Mouse (Mus musculus) MEL (cell line): ENCODE data around the gene Il11ra1. TPM values are rescaled to one million over a fixed set of nuclear protein-coding genes. Genes with fewer than 3 reads are reported as not detected.

Experiments used
- DNase-seq: peaks from one replicate; pipeline ENCODE4 v3.0.0; 2011; ENCODE audit warnings: low read depth, low spot score
- H3K27ac ChIP-seq: 2 replicates; pipeline ENCODE4 v1.5.1; 2012; ENCODE audit warnings: low read depth, mild to moderate bottlenecking, control low read depth, low read length, moderate library complexity; ENCODE audit not compliant: control insufficient read depth
- H3K27me3 ChIP-seq, 2 experiments: fragments of 150-350 bp in 1 of 2; sonication (generic) in 1 of 2; 2 replicates each; pipeline ENCODE4 v1.6.1; 2012; ENCODE audit warnings: low read length in 2 of 2, mild to moderate bottlenecking in 2 of 2, improper control_type of control experiment in 1 of 2, moderate library complexity in 1 of 2; ENCODE audit not compliant: insufficient read depth in 2 of 2, control insufficient read depth in 1 of 2
- H3K36me3 ChIP-seq, 2 experiments: 2 replicates each; pipeline ENCODE4 v1.6.1; 2012 to 2014; ENCODE audit warnings: low read length in 2 of 2, improper control_type of control experiment in 1 of 2, inconsistent platforms in 1 of 2, mild to moderate bottlenecking in 1 of 2; ENCODE audit not compliant: insufficient read depth in 2 of 2, control insufficient read depth in 1 of 2
- H3K4me1 ChIP-seq, 2 experiments: fragments of 150-350 bp in 1 of 2; sonication (generic) in 1 of 2; 2 replicates each; pipeline ENCODE4 v1.6.1; 2012; ENCODE audit warnings: low read length in 2 of 2, improper control_type of control experiment in 1 of 2, mild to moderate bottlenecking in 1 of 2; ENCODE audit not compliant: insufficient read depth in 2 of 2, control insufficient read depth in 1 of 2
- H3K4me3 ChIP-seq, 2 experiments: fragments of 150-350 bp in 1 of 2; sonication (generic) in 1 of 2; 2 replicates each; pipeline ENCODE4 v1.5.1; 2012; ENCODE audit warnings: low read depth in 2 of 2, low read length in 2 of 2, mild to moderate bottlenecking in 2 of 2, moderate library complexity in 2 of 2, control low read depth in 1 of 2, improper control_type of control experiment in 1 of 2; ENCODE audit not compliant: control insufficient read depth in 1 of 2, insufficient read depth in 1 of 2
- H3K79me2 ChIP-seq: 2 replicates; pipeline ENCODE4 v1.6.1; 2012; ENCODE audit warnings: mild to moderate bottlenecking, low read length, moderate library complexity; ENCODE audit not compliant: control insufficient read depth, poor library complexity, insufficient read depth
- H3K9ac ChIP-seq: 2 replicates; pipeline ENCODE4 v1.6.1; 2012; ENCODE audit warnings: low read depth, mild to moderate bottlenecking, control low read depth, low read length, moderate library complexity; ENCODE audit not compliant: control insufficient read depth, poor library complexity, severe bottlenecking
- H3K9me3 ChIP-seq: fragments of 150-350 bp; sonication (generic); replicated peaks from 2 replicates; pipeline ENCODE4 v1.6.1; 2012; ENCODE audit warnings: mild to moderate bottlenecking, low read length, improper control_type of control experiment, moderate library complexity; ENCODE audit not compliant: insufficient read depth
- BHLHE40 ChIP-seq: IDR thresholded peaks from 2 replicates; pipeline ENCODE4 v1.6.1; 2012; ENCODE audit warnings: low read depth, mild to moderate bottlenecking, inconsistent platforms, low read length, improper control_type of control experiment, borderline replicate concordance
- CHD2 ChIP-seq: IDR thresholded peaks from 2 replicates; pipeline ENCODE4 v1.6.1; 2011; ENCODE audit warnings: low read length, improper control_type of control experiment
- CTCF ChIP-seq, 3 experiments: IDR thresholded peaks in 2 of 3; conservative IDR thresholded peaks in 1 of 3; 2 replicates each; pipeline ENCODE4 v1.5.1; 2011 to 2012; ENCODE audit warnings: low read length in 3 of 3, low read depth in 2 of 3, mild to moderate bottlenecking in 2 of 3, improper control_type of control experiment in 1 of 3, inconsistent platforms in 1 of 3, mixed read lengths in 1 of 3, moderate library complexity in 1 of 3; ENCODE audit not compliant: control insufficient read depth in 1 of 3, insufficient read depth in 1 of 3, poor library complexity in 1 of 3, severe bottlenecking in 1 of 3
- E2F4 ChIP-seq: IDR thresholded peaks from 2 replicates; pipeline ENCODE4 v1.6.1; 2011; ENCODE audit warnings: low read depth, low read length, improper control_type of control experiment, borderline replicate concordance
- ETS1 ChIP-seq: IDR thresholded peaks from 2 replicates; pipeline ENCODE4 v1.6.1; 2012; ENCODE audit warnings: low read depth, mild to moderate bottlenecking, inconsistent platforms, low read length, improper control_type of control experiment, moderate library complexity
- JUND ChIP-seq: IDR thresholded peaks from 2 replicates; pipeline ENCODE4 v1.6.1; 2011; ENCODE audit warnings: low read depth, mild to moderate bottlenecking, improper control_type of control experiment, low read length
- MAX ChIP-seq: IDR thresholded peaks from 2 replicates; pipeline ENCODE4 v1.6.1; 2011; ENCODE audit warnings: low read length, improper control_type of control experiment
- MAZ ChIP-seq: IDR thresholded peaks from 2 replicates; pipeline ENCODE4 v1.6.1; 2012; ENCODE audit warnings: low read depth, mild to moderate bottlenecking, inconsistent platforms, low read length, improper control_type of control experiment
- MEF2A ChIP-seq: IDR thresholded peaks from 2 replicates; pipeline ENCODE4 v1.6.1; 2014; ENCODE audit warnings: low read depth, mild to moderate bottlenecking, inconsistent platforms, low read length, improper control_type of control experiment; ENCODE audit not compliant: poor library complexity, insufficient replicate concordance, severe bottlenecking; ENCODE audit errors: extremely low read depth
- MYC ChIP-seq: IDR thresholded peaks from 2 replicates; pipeline ENCODE4 v1.6.1; 2011; ENCODE audit warnings: low read depth, mild to moderate bottlenecking, low read length, improper control_type of control experiment, moderate library complexity
- NELFE ChIP-seq: IDR thresholded peaks from 2 replicates; pipeline ENCODE4 v1.6.1; 2011; ENCODE audit warnings: low read depth, low read length, improper control_type of control experiment
- NRF1 ChIP-seq: IDR thresholded peaks from 2 replicates; pipeline ENCODE4 v1.6.1; 2014; ENCODE audit warnings: low read depth, mild to moderate bottlenecking, inconsistent platforms, low read length, improper control_type of control experiment, moderate library complexity; ENCODE audit not compliant: poor library complexity, insufficient read depth, severe bottlenecking
- POLR2A ChIP-seq, 2 experiments: IDR thresholded peaks; 2 replicates each; pipeline ENCODE4 v1.6.1; 2011 to 2012; ENCODE audit warnings: low read length in 2 of 2, mild to moderate bottlenecking in 2 of 2, control low read depth in 1 of 2, improper control_type of control experiment in 1 of 2, low read depth in 1 of 2, moderate library complexity in 1 of 2; ENCODE audit not compliant: control insufficient read depth in 1 of 2, insufficient read depth in 1 of 2, poor library complexity in 1 of 2
- POLR2AphosphoS2 ChIP-seq: IDR thresholded peaks from 2 replicates; pipeline ENCODE4 v1.6.1; 2011; ENCODE audit warnings: low read length, improper control_type of control experiment
- POLR2AphosphoS5 ChIP-seq: IDR thresholded peaks from 2 replicates; pipeline ENCODE4 v1.6.1; 2012; ENCODE audit warnings: low read depth, borderline replicate concordance, mild to moderate bottlenecking, inconsistent platforms, low read length, moderate library complexity, mixed read lengths
- RAD21 ChIP-seq: IDR thresholded peaks from 2 replicates; pipeline ENCODE4 v1.6.1; 2011; ENCODE audit warnings: mild to moderate bottlenecking, low read depth, low read length, improper control_type of control experiment
- TAL1 ChIP-seq: IDR thresholded peaks from 2 replicates; pipeline ENCODE4 v1.6.1; 2012; ENCODE audit warnings: mild to moderate bottlenecking, inconsistent platforms, low read length, moderate library complexity, mixed read lengths
- UBTF ChIP-seq: IDR thresholded peaks from 2 replicates; pipeline ENCODE4 v1.6.1; 2012; ENCODE audit warnings: low read depth, mild to moderate bottlenecking, inconsistent platforms, low read length, improper control_type of control experiment, moderate library complexity, borderline replicate concordance; ENCODE audit not compliant: insufficient read depth
- ZC3H11A ChIP-seq: IDR thresholded peaks from 2 replicates; pipeline ENCODE4 v1.6.1; 2012; ENCODE audit warnings: low read depth, mild to moderate bottlenecking, inconsistent platforms, low read length, improper control_type of control experiment
- polyA plus RNA-seq, 2 experiments: library from polyadenylated mRNA; stranded (reverse) in 1 of 2; unstranded in 1 of 2; fragments of >175 nt in 1 of 2; fragments of >200 nt in 1 of 2; gene quantifications; 2 replicates each; pipeline versions ENCODE4 v1.2.1 to v1.2.4; 2012; ENCODE audit warnings: low replicate concordance in 2 of 2, low read depth in 1 of 2; ENCODE audit not compliant: insufficient read length in 2 of 2, insufficient read depth in 1 of 2, missing spikeins in 1 of 2
- total RNA-seq: library from RNA; depleted of rRNA; stranded (reverse); fragments of 300-350 nt; gene quantifications from 2 replicates; pipeline ENCODE4 v1.2.3, GENCODE M21; 2012

Gene Il11ra1
- total and polyA plus RNA-seq, 3 experiments: 44.4 to 66.7 TPM; not detected in 1

- no peak overlapping the region for H3K9ac ChIP-seq
- H3K9me3 ChIP-seq: no peaks in the 10 kb centered on the region
- H3K79me2 ChIP-seq: no peaks in the 10 kb centered on the region
- TF ChIP-seq CTCF (IDR thresholded peaks at IDR 0.05 in 2 of 3, conservative IDR thresholded peaks at IDR 0.05 in 1 of 3; ENCODE audit: control insufficient read depth in 1 of 3, insufficient read depth in 1 of 3, low read depth in 2 of 3, low read length in 3 of 3, poor library complexity in 1 of 3, severe bottlenecking in 1 of 3) (no peak), NELFE (no peak), UBTF (no peak), CHD2 (no peak), MEF2A (no peak)
- H3K4me1 ChIP-seq: no peaks in the 10 kb centered on the region
- no peak for DNase-seq
- H3K27ac ChIP-seq: no peak overlapping the region
- no peaks in the 10 kb centered on the region for H3K27me3 ChIP-seq
- H3K36me3 ChIP-seq: no peaks in the 10 kb centered on the region
- H3K4me3 ChIP-seq: no peak overlapping the region
Observed at GRCm38 (mm10) chr4:41662723-41663122, 37.1 kb upstream of the Il11ra1 start.

- no peak overlapping the region for H3K4me3 ChIP-seq
- H3K27ac ChIP-seq: no peak overlapping the region
Observed at GRCm38 (mm10) chr4:41663614-41664013, 36.2 kb upstream of the Il11ra1 start.

GRCm38 (mm10) chr4:41664533-41664932 lies 35.3 kb upstream of the Il11ra1 start:
- H3K4me1 ChIP-seq: no peaks in the 10 kb centered on the region
- no peaks in the 10 kb centered on the region for H3K9me3 ChIP-seq
- no peaks in the 10 kb centered on the region for H3K36me3 ChIP-seq
- H3K27ac ChIP-seq: no peak overlapping the region
- DNase-seq: no peak
- no peak for TF ChIP-seq MYC
- no peak for TF ChIP-seq E2F4
- TF ChIP-seq MAX: no peak
- no peaks in the 10 kb centered on the region; a peak in 1 of 4 replicates for H3K27me3 ChIP-seq
- no peak overlapping the region for H3K9ac ChIP-seq
- H3K4me3 ChIP-seq: no peak overlapping the region
- no peaks in the 10 kb centered on the region for H3K79me2 ChIP-seq

More at GRCm38 (mm10) chr4:41663614-41664013, 36.2 kb upstream of the Il11ra1 start:
- H3K9ac ChIP-seq: no peak overlapping the region
- H3K9me3 ChIP-seq: no peaks in the 10 kb centered on the region
- DNase-seq: no peak
- H3K27me3 ChIP-seq: no peaks in the 10 kb centered on the region; a peak in 1 of 4 replicates
- H3K36me3 ChIP-seq: no peaks in the 10 kb centered on the region
- no peaks in the 10 kb centered on the region for H3K79me2 ChIP-seq
- TF ChIP-seq CHD2 (no peak), POLR2AphosphoS5 (no peak), NELFE (no peak), TAL1 (no peak), ETS1 (no peak), JUND (no peak), MAZ (no peak), NRF1 (no peak), BHLHE40 (no peak), MYC (no peak), POLR2AphosphoS2 (no peak), POLR2A (IDR thresholded peaks at IDR 0.05; ENCODE audit: control insufficient read depth in 1 of 2, insufficient read depth in 1 of 2, low read depth in 1 of 2, low read length in 2 of 2, poor library complexity in 1 of 2) (no peak), RAD21 (no peak), ZC3H11A (no peak)
- no peaks in the 10 kb centered on the region for H3K4me1 ChIP-seq
